Mouse (Mus musculus): ENCODE measurements around the gene Dda1.
A peak's percentile ranks its signal among the peaks of the same experiment; 100 is the strongest.
"Not testable (repeated sequence)": the region's sequence is repeated elsewhere in the genome, so short reads cannot be mapped to it uniquely, and the experiment has no call there.

Gene Dda1

GRCm38 (mm10) chr8:71468916-71469315, at the start of gene Dda1:
Dda1 (plus strand) TSS chr8:71469199.
- peak; percentile 99 for DNase-seq (ENCODE audit: low read depth, low spot score)

DNA sequence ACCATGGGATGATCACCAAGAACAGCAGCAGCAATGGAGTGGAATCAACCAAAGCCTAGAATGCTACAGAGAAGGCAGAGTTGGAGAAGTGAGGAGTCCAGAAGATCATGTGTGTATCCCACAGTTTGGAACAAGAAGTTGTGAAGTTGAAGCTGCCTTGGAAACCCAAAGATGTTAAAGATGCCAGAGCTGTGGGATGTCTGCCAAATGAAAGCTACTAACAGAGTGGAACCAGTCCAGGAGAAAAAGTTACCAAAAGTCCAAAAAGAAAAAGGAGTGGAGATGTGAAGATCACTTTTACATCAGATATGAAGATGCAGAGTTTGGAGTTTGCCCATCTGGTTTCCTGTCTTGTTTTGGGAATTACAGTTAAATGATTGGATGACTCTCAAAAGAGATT, 46.9 kb upstream of the Dda1 start:
- no peak for DNase-seq (ENCODE audit: low read depth, low spot score)

DNA sequence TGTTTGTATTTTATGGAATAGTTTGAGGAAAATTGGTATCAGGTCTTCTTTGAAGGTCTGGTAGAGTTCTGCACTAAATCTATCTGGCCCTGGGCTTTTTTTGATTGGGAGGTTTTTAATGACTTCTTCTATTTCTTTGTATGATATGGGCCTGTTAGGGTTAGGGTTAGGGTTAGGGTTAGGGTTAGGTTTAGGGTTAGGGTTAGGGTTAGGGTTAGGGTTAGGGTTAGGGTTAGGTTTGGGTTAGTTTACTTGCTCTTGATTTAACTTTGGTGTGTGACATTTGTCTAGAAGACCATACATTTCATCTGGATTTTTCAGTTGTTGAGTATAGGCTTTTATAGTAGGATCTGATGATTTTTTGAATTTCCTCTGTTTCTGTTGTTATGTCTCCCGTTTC, 36.1 kb upstream of the Dda1 start:
- DNase-seq (ENCODE audit: low read depth, low spot score), result not testable (repeated sequence)

DNA sequence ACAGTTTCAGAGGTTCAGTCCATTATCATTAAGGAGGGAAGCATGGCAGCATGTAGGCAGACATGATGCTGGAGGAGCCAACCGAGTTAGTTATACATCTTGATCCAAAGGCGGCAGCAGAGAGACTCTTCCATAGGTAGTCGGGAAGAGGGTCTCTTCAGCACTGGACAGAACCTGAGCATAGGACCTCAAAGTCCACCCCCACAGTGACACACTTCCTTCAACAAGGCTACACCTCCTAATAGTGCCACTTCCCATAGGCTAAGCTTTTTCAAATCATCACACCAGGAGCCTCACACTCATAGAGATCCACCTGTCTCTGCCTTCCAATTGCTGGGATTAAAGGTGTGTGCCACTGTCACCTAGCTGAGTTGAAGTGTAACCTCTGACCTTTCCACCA, 32.0 kb upstream of the Dda1 start:
- DNase-seq (ENCODE audit: low read depth, low spot score), result no peak

DNA sequence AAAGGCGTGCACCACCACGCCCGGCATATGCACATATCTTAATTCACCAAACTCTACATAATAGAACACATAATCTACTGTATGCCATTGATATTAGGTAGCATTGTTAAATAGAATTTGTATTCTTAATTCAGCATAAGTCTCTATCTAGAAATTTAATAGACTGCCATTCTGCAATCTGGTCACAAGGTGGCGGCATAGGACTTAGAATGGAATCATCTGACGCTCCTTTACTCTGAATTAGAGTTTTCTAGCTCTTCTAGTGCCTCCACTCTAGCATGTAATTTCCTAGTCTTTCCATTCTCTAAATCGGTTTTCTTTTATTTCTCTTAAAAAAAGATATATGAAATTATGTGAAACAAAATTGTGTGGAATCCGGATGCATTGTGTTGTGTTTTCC, 27.6 kb upstream of the Dda1 start:
- DNase-seq (ENCODE audit: low read depth, low spot score), result no peak

- DNase-seq (ENCODE audit: low read depth, low spot score), result no peak
These were observed 23.9 kb upstream of the Dda1 start for GRCm38 (mm10) chr8:71445096-71445495.

DNA sequence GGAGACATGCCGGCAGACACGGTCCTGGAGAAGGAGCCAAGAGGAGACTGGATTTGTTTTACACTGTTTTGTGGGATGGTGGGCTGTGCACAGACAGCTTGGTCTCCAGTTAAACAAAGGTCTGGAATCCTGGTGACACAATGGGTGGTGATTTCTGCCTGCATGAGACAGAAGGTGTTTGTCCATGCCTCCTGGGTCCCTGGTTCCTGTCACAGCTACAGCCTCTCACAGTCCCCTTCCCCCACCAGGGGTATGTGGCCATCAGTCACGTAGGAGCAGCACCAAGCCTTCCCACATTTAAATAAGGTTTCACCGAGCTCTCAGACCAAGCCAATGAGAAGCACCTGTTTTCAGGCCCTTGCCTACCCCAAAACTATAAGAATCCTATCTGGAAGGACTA, 17.7 kb upstream of the Dda1 start:
- no peak for DNase-seq (ENCODE audit: low read depth, low spot score)

DNA sequence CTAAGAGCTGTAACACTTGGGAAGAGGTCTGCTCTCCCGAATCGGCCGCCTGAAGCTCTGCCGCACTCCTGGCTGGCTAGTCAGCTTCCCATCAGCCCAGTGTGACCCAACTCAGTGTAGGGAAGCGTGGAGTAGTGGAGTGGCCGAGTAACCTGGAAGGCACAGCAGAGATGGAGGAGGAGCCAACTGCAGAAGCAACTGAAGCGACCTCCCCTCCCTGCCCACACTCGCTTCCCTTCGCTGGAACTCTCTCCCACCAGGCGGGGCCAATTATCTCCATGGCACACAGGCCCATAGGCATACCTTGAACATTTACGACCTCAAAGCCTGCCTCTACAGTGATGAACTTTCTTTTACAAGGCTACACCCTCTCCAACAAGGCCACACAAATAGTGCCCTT, 17.2 kb upstream of the Dda1 start:
- no peak for DNase-seq (ENCODE audit: low read depth, low spot score)

DNA sequence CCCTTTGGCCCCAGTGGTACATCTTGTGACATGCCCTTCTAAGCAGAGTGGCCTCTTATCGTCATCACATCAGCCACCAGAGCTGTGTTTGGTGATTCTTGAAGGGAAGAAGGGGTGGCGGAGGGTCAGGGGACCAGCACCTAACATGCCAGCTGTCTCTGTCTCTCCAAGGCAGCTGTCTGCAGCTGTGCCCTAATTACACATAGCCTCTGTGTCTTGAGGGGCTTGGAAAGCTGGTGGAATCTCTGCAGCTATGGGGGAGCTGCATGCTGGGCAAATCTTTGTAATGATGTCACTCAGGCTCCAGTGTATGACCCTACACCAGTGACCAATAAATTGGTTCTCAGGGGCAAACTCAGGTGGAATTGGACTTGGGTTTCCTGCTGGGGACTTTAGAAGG, 16.3 kb upstream of the Dda1 start:
- no peak for DNase-seq (ENCODE audit: low read depth, low spot score)

- no peak for DNase-seq (ENCODE audit: low read depth, low spot score)
These were observed 14.3 kb upstream of the Dda1 start for GRCm38 (mm10) chr8:71454668-71455067.

DNA sequence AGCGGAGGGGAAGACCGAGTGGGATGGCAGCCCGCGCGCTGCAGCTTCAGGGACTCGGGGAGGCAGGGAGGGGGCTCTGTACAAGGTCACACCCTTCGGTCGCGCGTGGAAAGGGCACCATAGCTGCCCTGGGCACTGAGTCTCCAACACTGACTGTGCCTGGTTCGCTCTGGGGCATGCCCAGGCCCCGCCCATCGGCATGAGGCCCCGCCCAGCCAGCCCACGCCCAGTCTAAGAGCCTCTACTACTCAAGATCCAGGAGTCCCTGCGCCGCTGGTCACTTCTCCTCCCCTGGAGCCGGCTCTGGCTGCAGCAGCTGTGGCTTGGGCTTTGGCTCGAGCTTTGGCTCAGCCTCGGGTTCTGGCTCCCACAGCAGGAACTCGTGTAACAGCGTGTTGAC, 12.1 kb upstream of the Dda1 start:
- DNase-seq (ENCODE audit: low read depth, low spot score), result no peak

- no peak for DNase-seq (ENCODE audit: low read depth, low spot score)
These were observed 11.2 kb upstream of the Dda1 start for GRCm38 (mm10) chr8:71457659-71458270.

GRCm38 (mm10) chr8:71460716-71461115, 8.3 kb upstream of the Dda1 start:
- DNase-seq (ENCODE audit: low read depth, low spot score), result no peak

DNA sequence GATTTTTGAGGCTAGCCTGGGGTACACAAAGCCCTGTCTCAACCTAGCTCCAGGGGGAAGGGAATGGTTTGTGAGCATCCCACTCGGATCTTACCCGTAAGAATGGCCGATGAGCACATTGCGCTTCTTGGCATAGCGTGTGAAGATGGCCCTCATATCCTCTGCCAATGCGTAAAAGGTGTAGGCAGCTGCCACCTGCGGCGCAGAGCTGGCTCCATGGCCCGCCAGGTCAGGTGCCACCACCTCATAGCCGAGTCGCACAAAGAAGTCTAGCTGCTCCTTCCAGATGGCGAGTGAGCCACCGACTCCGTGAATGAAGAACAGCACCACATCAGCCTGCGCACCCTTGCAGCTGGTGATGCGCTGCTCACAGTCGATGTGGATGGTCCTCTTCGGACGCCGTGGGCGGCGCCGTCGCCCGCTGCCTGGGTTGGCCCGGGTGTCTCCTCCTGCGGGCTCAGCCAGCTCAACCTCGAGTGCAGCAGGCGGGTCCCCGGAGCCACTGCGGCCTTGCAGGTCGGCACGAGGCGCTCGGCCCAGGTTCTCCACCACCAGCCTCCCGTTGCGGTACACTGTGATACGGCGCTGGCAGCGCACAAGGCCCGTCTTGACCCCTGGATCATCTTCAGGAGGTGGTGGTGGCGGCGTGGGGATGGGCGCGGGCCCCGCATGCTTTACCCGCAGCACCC, 7.7 kb upstream of the Dda1 start:
- no peak for DNase-seq (ENCODE audit: low read depth, low spot score)

GRCm38 (mm10) chr8:71462191-71462590, 6.8 kb upstream of the Dda1 start:
- no peak for DNase-seq (ENCODE audit: low read depth, low spot score)

DNA sequence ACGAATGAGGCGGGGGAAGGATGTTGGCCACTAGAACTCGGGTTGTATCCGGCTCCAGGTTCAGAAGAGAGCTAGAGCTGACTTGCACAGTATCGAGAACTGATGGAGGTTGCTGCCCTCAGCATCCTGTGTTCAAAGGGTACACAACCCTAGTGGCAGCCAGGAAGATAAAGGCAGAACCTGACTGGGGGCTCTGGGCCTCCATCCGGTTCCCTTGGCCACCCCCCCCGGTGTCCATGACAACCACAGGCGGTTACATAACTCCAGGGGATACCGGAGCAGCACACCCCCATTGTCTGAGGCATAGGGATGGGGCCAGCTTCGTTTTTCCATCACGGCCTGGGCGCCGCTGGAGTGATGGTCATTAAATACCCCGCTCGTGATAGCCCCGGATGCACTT, 6.2 kb upstream of the Dda1 start:
- no peak for DNase-seq (ENCODE audit: low read depth, low spot score)

DNA sequence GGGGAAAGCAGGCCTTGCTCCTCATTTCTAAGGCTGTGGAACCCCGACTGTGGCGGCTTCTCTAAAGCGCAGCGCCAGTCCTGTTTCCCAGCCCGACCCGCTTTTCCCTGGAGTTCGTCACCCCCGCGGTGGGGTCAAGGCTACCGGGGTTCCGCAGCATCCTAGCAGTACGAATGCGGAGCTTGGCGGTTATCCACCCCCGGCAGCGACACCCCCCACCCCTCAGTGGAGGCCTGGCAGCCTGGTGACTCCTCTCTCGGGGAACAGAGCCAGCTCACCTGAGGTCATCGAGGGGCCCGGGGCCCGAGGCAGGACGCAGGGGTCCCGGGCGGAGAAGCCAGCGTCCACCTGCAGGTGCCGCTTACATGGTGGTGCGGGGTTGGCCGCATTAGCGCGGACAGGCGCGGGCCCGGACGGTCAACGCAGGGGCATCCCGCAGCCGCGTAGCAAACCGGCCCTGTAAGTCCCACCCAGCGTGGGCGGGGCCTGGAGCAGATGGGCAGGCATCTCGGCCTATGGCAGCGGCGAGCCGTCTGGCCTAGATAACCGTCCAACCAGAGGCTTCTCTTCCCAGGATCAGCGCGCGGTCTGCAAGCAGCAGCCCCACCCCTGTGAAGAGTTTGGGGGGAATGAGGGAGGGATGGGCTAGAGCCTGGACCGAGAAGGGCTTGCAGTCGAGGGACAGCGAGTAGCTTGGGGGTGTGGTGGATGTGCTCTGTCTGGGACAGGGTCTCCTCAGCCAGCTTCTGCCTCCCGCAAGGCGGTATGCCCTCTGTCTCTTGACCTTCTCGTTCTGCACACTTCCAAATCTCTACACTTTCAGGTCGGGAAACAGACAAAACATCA, 5.6 kb upstream of the Dda1 start, which contains the start of gene Abhd8:
TSS of gene Abhd8 (minus strand) at position 468 of the 846 bp plus-strand sequence.
- DNase-seq (ENCODE audit: low read depth, low spot score), result peak; percentile 97

GRCm38 (mm10) chr8:71464513-71465500, 4.2 kb upstream of the Dda1 start, which contains the start of gene Mrpl34:
Mrpl34 (plus strand) TSS chr8:71464959.
- DNase-seq (ENCODE audit: low read depth, low spot score), result peak; percentile 100

DNA sequence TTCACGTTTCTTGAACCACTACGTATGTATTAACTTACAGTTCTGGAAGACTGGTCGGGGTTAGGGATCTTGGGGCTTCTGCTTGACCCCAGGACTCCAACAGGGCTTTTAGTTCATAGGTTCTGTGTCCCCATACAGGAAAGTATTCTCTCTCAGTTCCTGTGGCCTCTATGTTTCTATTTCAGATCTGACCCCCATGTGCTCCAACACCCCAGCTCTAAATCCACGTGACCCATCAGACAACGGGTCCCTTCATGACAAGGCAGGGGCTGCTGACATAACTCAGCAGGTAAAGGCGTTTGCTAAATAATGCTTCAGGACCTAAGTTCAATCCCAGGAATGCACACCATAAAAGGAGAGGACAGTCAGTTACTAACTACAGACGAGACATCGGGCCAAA, 3.3 kb upstream of the Dda1 start:
- no peak for DNase-seq (ENCODE audit: low read depth, low spot score)

DNA sequence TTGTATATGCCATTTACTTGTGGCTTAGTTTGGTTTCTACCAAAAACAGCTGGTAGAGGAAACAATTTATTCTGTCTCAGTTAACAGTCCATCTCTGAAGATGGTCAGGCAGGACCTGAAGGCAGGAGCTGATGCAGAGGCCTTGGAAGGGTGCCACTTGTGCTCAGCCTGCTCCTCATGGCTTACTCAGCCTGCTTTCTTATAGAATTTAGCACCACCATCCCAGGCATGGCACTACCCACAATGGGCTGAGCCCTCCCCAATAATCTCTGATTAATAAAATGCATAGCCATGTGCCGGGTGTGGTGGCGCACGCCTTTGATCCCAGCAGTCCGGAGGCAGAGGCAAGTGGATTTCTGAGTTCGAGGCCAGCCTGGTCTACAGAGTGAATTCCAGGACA, 2.8 kb upstream of the Dda1 start:
- DNase-seq (ENCODE audit: low read depth, low spot score), result no peak

DNA sequence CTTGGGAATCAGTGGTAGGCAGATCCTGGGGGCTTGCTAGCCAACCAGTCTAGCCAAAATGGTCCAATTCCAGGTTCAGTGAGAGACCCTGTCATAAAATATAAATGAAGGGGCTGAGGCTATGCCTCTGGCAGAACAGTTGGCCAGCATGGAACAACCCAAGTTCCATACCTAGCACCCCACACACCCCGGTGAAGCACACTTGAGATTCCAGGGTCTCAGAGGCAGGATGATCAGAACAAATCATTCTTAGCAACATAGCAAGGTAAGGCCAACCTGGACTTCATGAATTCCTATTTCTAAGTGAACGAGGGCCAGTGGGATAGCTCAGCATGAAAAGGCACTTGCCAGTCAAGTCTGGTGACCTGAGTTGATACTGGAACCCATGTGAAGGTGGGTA, 1.8 kb upstream of the Dda1 start:
- DNase-seq (ENCODE audit: low read depth, low spot score), result no peak

All from telencephalon, adult 2 months (tissue).